ENCODE assay signal across 7 mouse cellular contexts in the genomic region with DNA sequence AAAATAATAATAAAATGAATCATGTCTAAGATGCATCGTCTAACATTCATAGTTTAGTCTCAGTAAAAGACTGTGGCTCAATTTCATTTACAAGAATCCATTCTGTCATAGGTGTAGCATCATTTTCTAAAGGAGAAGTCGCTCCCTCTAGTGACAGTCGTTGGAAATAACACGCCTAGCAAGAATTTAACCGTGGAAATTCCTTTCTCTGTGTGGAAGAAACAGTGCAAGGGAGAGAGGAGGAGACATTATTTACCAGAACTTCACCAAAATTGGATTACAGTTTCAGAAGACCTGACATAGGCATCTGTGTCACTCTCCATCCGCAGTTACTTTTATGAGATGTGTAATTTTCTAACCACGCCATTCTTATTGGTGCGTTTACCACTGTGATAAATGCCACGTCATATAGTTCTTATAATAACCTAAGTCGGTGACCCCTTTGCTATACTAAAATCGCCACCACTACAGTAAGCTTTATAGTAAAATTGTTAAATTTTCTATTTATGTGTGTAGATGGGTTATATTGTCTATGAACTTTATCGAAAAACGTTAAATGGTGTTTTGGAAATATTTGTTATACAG. TPM values are rescaled to one million over a fixed set of nuclear protein-coding genes. Genes with fewer than 3 reads are reported as not detected.
A peak's percentile ranks its signal among the peaks of the same experiment; 100 is the strongest.
DNase-seq lines count a peak whose midpoint lies in the region; ATAC-seq and TF ChIP-seq lines count a peak whose summit lies in the region.

No protein-coding gene starts in this region.

- H3K4me3 ChIP-seq in CH12.LX (replicated peaks in 1 of 3; ENCODE audit: low read depth in 2 of 3, low read length in 2 of 3, poor library complexity in 1 of 3), result peak overlapping the region; percentile 59 to 99 (median 64)
- H3K4me3 ChIP-seq in embryonic facial prominence, embryonic 12.5 days, result no peak overlapping the region
- peak overlapping the region; percentile 16; the same call in 1 of the 2 replicates for H3K4me3 ChIP-seq in lung, postnatal 0 days (ENCODE audit: low read depth, low read length)

- no peak for TF ChIP-seq POLR2A in CH12.LX (IDR thresholded peaks at IDR 0.05; ENCODE audit: low read depth, low read length)

- in situ Hi-C loops in CH12.LX (cut with MboI; ENCODE audit: low pct_ligation_motif_present, low pct_unique_long_range_greater_than_20kb, low sequenced_read_pairs), result no loop called here

- H3K4me2 ChIP-seq in CH12.LX (ENCODE audit: insufficient read depth, low read depth, poor library complexity, severe bottlenecking), result peak overlapping the region; percentile 97
- peak overlapping the region; percentile 41 for H3K4me2 ChIP-seq in embryonic facial prominence, embryonic 12.5 days (replicated peaks)
- peak overlapping the region; percentile 69 for H3K4me2 ChIP-seq in lung, postnatal 0 days (replicated peaks; ENCODE audit: low read depth, low read length)

- ATAC-seq in activated CD4-positive, CD25-positive, alpha-beta regulatory T cell, adult 4 months, result peak; percentile 26
- ATAC-seq in embryonic facial prominence, embryonic 12.5 days (ENCODE audit: insufficient number of reproducible peaks, insufficient read depth, low FRiP score, low TSS enrichment), result no peak
- ATAC-seq in lung, postnatal 0 days, result no peak

- peak; percentile 73 for DNase-seq in CH12.LX (ENCODE audit: extremely low read depth)
- DNase-seq in heart, postnatal 4 days, result peak; percentile 65
- DNase-seq in layer of hippocampus, adult 11-12 months (ENCODE audit: low spot score), result peak; percentile 74
- peak; percentile 83 for DNase-seq in lung, postnatal 0 days (ENCODE audit: low spot score)
- DNase-seq in retina, postnatal 7 days (ENCODE audit: low read depth, low spot score), result peak; percentile 60

- H3K27me3 ChIP-seq in CH12.LX (replicated peaks), result no peaks in the 10 kb centered on the region
- H3K27me3 ChIP-seq in embryonic facial prominence, embryonic 12.5 days, result no peaks in the 10 kb centered on the region
- no peaks in the 10 kb centered on the region for H3K27me3 ChIP-seq in lung, postnatal 0 days (replicated peaks; ENCODE audit: insufficient read depth, low read length)

- peaks cover 0 to 16% of the 10 kb centered on the region in 2 experiments; a peak in 1 of 4 replicates for H3K4me1 ChIP-seq in CH12.LX (ENCODE audit: control insufficient read depth in 1 of 2, insufficient read depth in 2 of 2)
- peaks cover 8% of the 10 kb centered on the region for H3K4me1 ChIP-seq in embryonic facial prominence, embryonic 12.5 days
- H3K4me1 ChIP-seq in lung, postnatal 0 days (ENCODE audit: insufficient read depth, low read depth, low read length), result peaks cover 10% of the 10 kb centered on the region; the same call in 1 of the 2 replicates

- peaks cover 23% of the 10 kb centered on the region for H3K79me2 ChIP-seq in CH12.LX (replicated peaks; ENCODE audit: control insufficient read depth, extremely low read depth, insufficient read depth, poor library complexity, severe bottlenecking)

- H3K9me3 ChIP-seq in CH12.LX (replicated peaks; ENCODE audit: low read length), result no peaks in the 10 kb centered on the region
- H3K9me3 ChIP-seq in embryonic facial prominence, embryonic 12.5 days, result no peaks in the 10 kb centered on the region
- no peaks in the 10 kb centered on the region for H3K9me3 ChIP-seq in lung, postnatal 0 days (ENCODE audit: low read length)

- 27% methylated on average over 13 of the region's 13 CpGs for WGBS in embryonic facial prominence, embryonic 12.5 days
- 20% methylated on average over 13 of the region's 13 CpGs for WGBS in lung, postnatal 0 days

- dilution Hi-C loops in CH12.LX (cut with MboI; ENCODE audit: extremely low pct_ligation_motif_present, extremely low pct_unique_long_range_greater_than_20kb, low sequenced_read_pairs), result no loop called here

- peak; percentile 47 to 88 for TF ChIP-seq CTCF in CH12.LX (conservative IDR thresholded peaks at IDR 0.05 in 1 of 2, IDR thresholded peaks at IDR 0.05 in 1 of 2; ENCODE audit: low read depth in 2 of 2, low read length in 2 of 2)
- peak; percentile 85 for TF ChIP-seq CTCF in lung, postnatal 0 days (IDR thresholded peaks at IDR 0.05)

- peak overlapping the region; percentile 60; the same call in 1 of the 2 replicates for H3K9ac ChIP-seq in CH12.LX (ENCODE audit: insufficient read depth, low read depth)
- no peak overlapping the region for H3K9ac ChIP-seq in embryonic facial prominence, embryonic 12.5 days
- H3K9ac ChIP-seq in lung, postnatal 0 days (replicated peaks; ENCODE audit: low read depth), result no peak overlapping the region

- peak; percentile 80 for TF ChIP-seq RAD21 in CH12.LX (IDR thresholded peaks at IDR 0.05; ENCODE audit: low read depth, low read length)

- H3K36me3 ChIP-seq in CH12.LX (replicated peaks in 1 of 2; ENCODE audit: control insufficient read depth in 1 of 2, insufficient read depth in 1 of 2, low read length in 1 of 2), result peaks cover 0 to 5% of the 10 kb centered on the region in 2 experiments
- no peaks in the 10 kb centered on the region; the same call in 1 of the 2 replicates for H3K36me3 ChIP-seq in embryonic facial prominence, embryonic 12.5 days
- no peaks in the 10 kb centered on the region for H3K36me3 ChIP-seq in lung, postnatal 0 days (ENCODE audit: insufficient read depth, low read length)

- no peak overlapping the region for H3K27ac ChIP-seq in CH12.LX (ENCODE audit: insufficient read depth, low read depth)
- no peak overlapping the region for H3K27ac ChIP-seq in embryonic facial prominence, embryonic 12.5 days
- no peak overlapping the region for H3K27ac ChIP-seq in lung, postnatal 0 days (ENCODE audit: low read length)

- 0 out of 2 replicates have a peak, but pooled peaks have one; percentile 10 for TF ChIP-seq EP300 in CH12.LX (IDR thresholded peaks at IDR 0.05; ENCODE audit: low read length)
- peak; percentile 15; the same call in 1 of the 2 replicates for TF ChIP-seq EP300 in lung, postnatal 0 days (IDR thresholded peaks at IDR 0.05)

TF ChIP-seq in CH12.LX, 34 proteins besides CTCF, POLR2A, EP300 and RAD21 (continues in another document):
- TF ChIP-seq MYC (IDR thresholded peaks at IDR 0.05; ENCODE audit: low read depth, low read length) (peak; percentile 40), RCOR1 (conservative IDR thresholded peaks at IDR 0.05; ENCODE audit: low read depth, low read length) (no peak; the same call in 1 of the 2 replicates), USF2 (conservative IDR thresholded peaks at IDR 0.05; ENCODE audit: low read depth, low read length) (no peak), IRF4 (IDR thresholded peaks at IDR 0.05; ENCODE audit: low read depth, low read length) (0 out of 2 replicates have a peak, but pooled peaks have one; percentile 2), BHLHE40 (IDR thresholded peaks at IDR 0.05; ENCODE audit: low read depth, low read length) (peak; percentile 19; the same call in 1 of the 2 replicates), UBTF (IDR thresholded peaks at IDR 0.05; ENCODE audit: low read depth, low read length) (no peak), TBP (conservative IDR thresholded peaks at IDR 0.05; ENCODE audit: low read depth, low read length) (no peak), NELFE (IDR thresholded peaks at IDR 0.05; ENCODE audit: low read depth, low read length) (0 out of 2 replicates have a peak, but pooled peaks have one; percentile 21), ELF1 (IDR thresholded peaks at IDR 0.05; ENCODE audit: low read depth, low read length) (no peak), HCFC1 (IDR thresholded peaks at IDR 0.05; ENCODE audit: low read depth, low read length) (no peak), MXI1 (IDR thresholded peaks at IDR 0.05; ENCODE audit: low read depth, low read length) (peak; percentile 55), JUND (conservative IDR thresholded peaks at IDR 0.05; ENCODE audit: low read depth, low read length) (peak; percentile 47; the same call in 1 of the 2 replicates), SMC3 (IDR thresholded peaks at IDR 0.05; ENCODE audit: low read depth, low read length) (peak; percentile 74), MAX (IDR thresholded peaks at IDR 0.05; ENCODE audit: low read length) (peak; percentile 30; the same call in 1 of the 2 replicates), ETS1 (conservative IDR thresholded peaks at IDR 0.05; ENCODE audit: low read depth, low read length) (no peak; the same call in 1 of the 2 replicates), TCF12 (IDR thresholded peaks at IDR 0.05; ENCODE audit: low read depth, low read length) (no peak), ZMIZ1 (IDR thresholded peaks at IDR 0.05; ENCODE audit: low read depth, low read length) (no peak), ZNF384 (IDR thresholded peaks at IDR 0.05; ENCODE audit: low read depth, low read length) (no peak), MAFK (IDR thresholded peaks at IDR 0.05; ENCODE audit: insufficient replicate concordance, low read length) (no peak), CHD1 (IDR thresholded peaks at IDR 0.05; ENCODE audit: low read depth, low read length) (no peak), SIN3A (IDR thresholded peaks at IDR 0.05; ENCODE audit: low read length) (peak; percentile 69; the same call in 1 of the 2 replicates), JUN (IDR thresholded peaks at IDR 0.05; ENCODE audit: insufficient read depth, low read depth, low read length) (no peak), PAX5 (IDR thresholded peaks at IDR 0.05; ENCODE audit: low read length) (no peak), MEF2A (IDR thresholded peaks at IDR 0.05; ENCODE audit: borderline replicate concordance, low read depth, low read length) (peak; percentile 30; the same call in 1 of the 2 replicates), E2F4 (IDR thresholded peaks at IDR 0.05; ENCODE audit: insufficient replicate concordance, low read depth, low read length) (0 out of 2 replicates have a peak, but pooled peaks have one; percentile 12)

RNA-seq across cellular contexts. Expression of a gene that starts 1.3 kb away (rescaled TPM):
- total RNA-seq in CH12.LX (2012; rRNA removed) (17.2 and 18.9 TPM in 2 replicates), CH12.LX (2014; rRNA removed) (23.7 and 23.8 TPM in 2 replicates)
- 18.5 and 19.7 TPM in 2 replicates for polyA plus RNA-seq in CH12.LX (2012; ENCODE audit: insufficient read length, low read depth)
- polyA plus RNA-seq in activated CD4-positive, CD25-positive, alpha-beta regulatory T cell, adult 4 months (2017; shearing (Covaris generic)), result 10 to 100 TPM; 37.1 to 45.4 TPM
- 93.2 and 94.1 TPM in 2 replicates for polyA plus RNA-seq in embryonic facial prominence, embryonic 12.5 days (2016; fragmentation: Nextera tagmentation; extraction: Ambion mirVana)
- total RNA-seq in heart, postnatal 4 days (2021), result 10 to 100 TPM; 48.3 to 50.0 TPM
- 73.3 and 79.6 TPM in 2 replicates for polyA plus RNA-seq in lung, postnatal 0 days (2015; fragmentation: Nextera tagmentation; extraction: Ambion mirVana)

RNA-seq across cellular contexts. Expression of a gene that starts 16.6 kb away (rescaled TPM):
- total RNA-seq in CH12.LX (2012; rRNA removed), result 9.1 and 17.9 TPM in 2 replicates
- 8.7 and 9.8 TPM in 2 replicates for total RNA-seq in CH12.LX (2014; rRNA removed)
- 2.9 and 3.7 TPM in 2 replicates for polyA plus RNA-seq in CH12.LX (2012; ENCODE audit: insufficient read length, low read depth)
- 10 to 100 TPM; 12.1 to 15.8 TPM for polyA plus RNA-seq in activated CD4-positive, CD25-positive, alpha-beta regulatory T cell, adult 4 months (2017; shearing (Covaris generic))
- polyA plus RNA-seq in embryonic facial prominence, embryonic 12.5 days (2016; fragmentation: Nextera tagmentation; extraction: Ambion mirVana), result 37.8 and 40.2 TPM in 2 replicates
- total RNA-seq in heart, postnatal 4 days (2021), result 10 to 100 TPM; 17.7 to 18.9 TPM
- 7.7 and 9.7 TPM in 2 replicates for polyA plus RNA-seq in lung, postnatal 0 days (2015; fragmentation: Nextera tagmentation; extraction: Ambion mirVana)

Comparison
In these comparisons a context has a peak if more than half of its experiments do, and no peak if none do; other contexts are left out.
1. H3K4me2 ChIP-seq: peak in every context shown above with its lines; median percentile 97 in CH12.LX; 69 in lung, postnatal 0 days; 41 in embryonic facial prominence, embryonic 12.5 days.